In genomic region chr5:119356051-119356450, GRCm38 (mm10) we compare ENCODE assay signal across 23 mouse cellular contexts.
DNase-seq lines count a peak whose midpoint lies in the region; ATAC-seq lines count a peak whose summit lies in the region.
"Had no signal": no experiment of that assay in that cellular context is flagged by ENCODE, and none has a peak within 500 bp of the region (broad histone marks: within the 10 kb centered on the region; RNA-seq: fewer than 3 reads in every experiment).

No protein-coding gene starts in this region.

- no peak for ATAC-seq in kidney, embryonic 16.5 days (ENCODE audit: low FRiP score, low TSS enrichment)
- ATAC-seq: activated CD4-positive, CD25-positive, alpha-beta regulatory T cell, adult 4 months; CD4-positive, CD25-positive, alpha-beta regulatory T cell, adult 4 months; forebrain, embryonic 13.5 days; Patski had no signal

- no peaks in the 10 kb centered on the region for H3K36me3 ChIP-seq in kidney, embryonic 16.5 days (ENCODE audit: insufficient read depth, low read length)
- H3K36me3 ChIP-seq: embryonic facial prominence, embryonic 10.5 days; embryonic facial prominence, embryonic 12.5 days; G1E had no signal

- H3K27me3 ChIP-seq in kidney, embryonic 16.5 days (ENCODE audit: insufficient read depth, low read length), result no peaks in the 10 kb centered on the region
- H3K27me3 ChIP-seq: CH12.LX; embryonic facial prominence, embryonic 12.5 days; forebrain, embryonic 13.5 days; Patski had no signal

- no peak overlapping the region for H3K9ac ChIP-seq in kidney, embryonic 16.5 days (replicated peaks; ENCODE audit: low read length)
- H3K9ac ChIP-seq: embryonic facial prominence, embryonic 12.5 days; forebrain, embryonic 13.5 days had no signal

- no peak overlapping the region for H3K4me3 ChIP-seq in kidney, embryonic 16.5 days (ENCODE audit: low read length)
- H3K4me3 ChIP-seq: embryonic facial prominence, embryonic 10.5 days; embryonic facial prominence, embryonic 12.5 days; forebrain, embryonic 13.5 days had no signal

- H3K27ac ChIP-seq in kidney, embryonic 16.5 days (ENCODE audit: low read length), result no peak overlapping the region
- H3K27ac ChIP-seq: embryonic facial prominence, embryonic 10.5 days; embryonic facial prominence, embryonic 12.5 days; forebrain, embryonic 13.5 days had no signal

- H3K4me2 ChIP-seq in kidney, embryonic 16.5 days (replicated peaks; ENCODE audit: low read depth, low read length), result no peak overlapping the region
- H3K4me2 ChIP-seq: embryonic facial prominence, embryonic 12.5 days; forebrain, embryonic 13.5 days had no signal

- peaks cover 4% of the 10 kb centered on the region; the same call in 1 of the 2 replicates for H3K4me1 ChIP-seq in kidney, embryonic 16.5 days (ENCODE audit: insufficient read depth, low read length)
- H3K4me1 ChIP-seq: embryonic facial prominence, embryonic 12.5 days; forebrain, embryonic 13.5 days had no signal

- peak; percentile 56 for DNase-seq in heart, adult 11 months
- DNase-seq in heart, adult 18-20 months, result no peak
- DNase-seq in kidney, adult 9 months, result peak; percentile 22
- DNase-seq in kidney, adult 11 months, result no peak
- peak; percentile 57 for DNase-seq in kidney, postnatal 10 days
- DNase-seq in kidney, postnatal 25 days, result peak; percentile 15 to 63
- DNase-seq: adrenal gland, adult 8-10 months; adrenal gland, postnatal 14 days; adrenal gland, postnatal 36 days; B cell, adult 2 months; cerebellum, adult 11-12 months; cerebellum, adult 2 months; cerebellum, adult 9-10 months; cerebellum, postnatal 25 days had no signal

- WGBS in kidney, embryonic 16.5 days, result 31% methylated on average over 5 of the region's 5 CpGs

- no peaks in the 10 kb centered on the region for H3K9me3 ChIP-seq in kidney, embryonic 16.5 days (ENCODE audit: low read length)
- H3K9me3 ChIP-seq: embryonic facial prominence, embryonic 10.5 days; embryonic facial prominence, embryonic 12.5 days; forebrain, embryonic 13.5 days had no signal

Comparison
In these comparisons a context has a peak if more than half of its experiments do, and no peak if none do; other contexts are left out.
1. DNase-seq: peak in heart, adult 11 months (single experiment), kidney, adult 9 months (single experiment), kidney, postnatal 10 days (single experiment) and kidney, postnatal 25 days (2 of 2); none in heart, adult 18-20 months (0 of 2) and kidney, adult 11 months (single experiment).